Comparison of ENCODE assay signal across 8 mouse cellular contexts in the genomic region with DNA sequence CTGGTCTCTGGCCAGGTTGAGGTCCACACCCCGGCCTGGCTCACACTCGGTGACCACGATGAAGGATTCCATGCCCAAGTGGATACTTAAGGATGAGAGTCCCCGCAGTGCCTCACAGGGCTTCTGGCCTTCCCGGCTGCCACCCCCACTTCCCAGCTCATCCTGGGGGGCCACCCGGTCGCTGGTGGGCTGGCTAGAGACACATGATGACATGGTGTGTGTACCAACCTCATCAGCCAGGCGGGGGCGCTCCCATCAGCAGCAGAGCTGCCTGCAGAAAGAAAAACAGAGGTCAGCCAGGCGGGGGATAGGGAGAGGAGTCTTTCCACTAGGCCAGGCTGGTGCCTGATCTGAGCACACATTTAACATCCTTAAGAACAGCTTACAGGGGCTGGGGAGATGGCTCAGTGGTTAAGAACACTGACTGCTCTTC. TPM values are rescaled to one million over a fixed set of nuclear protein-coding genes. Genes with fewer than 3 reads are reported as not detected.
A peak's percentile ranks its signal among the peaks of the same experiment; 100 is the strongest.
DNase-seq lines count a peak whose midpoint lies in the region; ATAC-seq lines count a peak whose summit lies in the region.

No protein-coding gene starts in this region.

- peaks cover 15% of the 10 kb centered on the region for H3K36me3 ChIP-seq in midbrain, embryonic 14.5 days (ENCODE audit: control insufficient read depth, insufficient read depth, low read length)
- H3K36me3 ChIP-seq in midbrain, embryonic 15.5 days (replicated peaks), result peaks cover 10% of the 10 kb centered on the region; the same call in 1 of the 2 replicates
- peaks cover 31% of the 10 kb centered on the region for H3K36me3 ChIP-seq in embryonic facial prominence, embryonic 13.5 days
- H3K36me3 ChIP-seq in liver, embryonic 13.5 days, result peaks cover 14% of the 10 kb centered on the region; the same call in 1 of the 2 replicates

- H3K27me3 ChIP-seq in midbrain, embryonic 14.5 days (ENCODE audit: control insufficient read depth, insufficient read depth, low read length), result no peaks in the 10 kb centered on the region
- H3K27me3 ChIP-seq in midbrain, embryonic 15.5 days (replicated peaks), result no peaks in the 10 kb centered on the region
- H3K27me3 ChIP-seq in embryonic facial prominence, embryonic 13.5 days, result no peaks in the 10 kb centered on the region
- H3K27me3 ChIP-seq in liver, embryonic 13.5 days, result no peaks in the 10 kb centered on the region

- no peak for ATAC-seq in CD4-positive, CD25-positive, alpha-beta regulatory T cell, adult 4 months
- ATAC-seq in midbrain, embryonic 14.5 days (ENCODE audit: low FRiP score, low TSS enrichment), result no peak
- ATAC-seq in midbrain, embryonic 15.5 days (replicated peaks), result no peak
- ATAC-seq in embryonic facial prominence, embryonic 13.5 days (ENCODE audit: insufficient number of reproducible peaks, insufficient read depth, low FRiP score, low TSS enrichment, low read depth), result no peak
- ATAC-seq in liver, embryonic 13.5 days (ENCODE audit: low read depth), result no peak
- ATAC-seq in frontal cortex, adult (ENCODE audit: low TSS enrichment), result no peak

- 51% methylated on average over 10 of the region's 10 CpGs for WGBS in midbrain, embryonic 14.5 days
- 54% methylated on average over 10 of the region's 10 CpGs for WGBS in midbrain, embryonic 15.5 days
- 53% methylated on average over 10 of the region's 10 CpGs for WGBS in embryonic facial prominence, embryonic 13.5 days
- WGBS in liver, embryonic 13.5 days (ENCODE audit: insufficient replicate concordance), result 68% methylated on average over 10 of the region's 10 CpGs

- H3K27ac ChIP-seq in midbrain, embryonic 14.5 days (replicated peaks; ENCODE audit: low read depth, low read length), result no peak overlapping the region
- H3K27ac ChIP-seq in midbrain, embryonic 15.5 days, result no peak overlapping the region
- H3K27ac ChIP-seq in embryonic facial prominence, embryonic 13.5 days, result 0 out of 2 replicates have a peak overlapping the region, but pooled peaks have one; percentile 11
- H3K27ac ChIP-seq in liver, embryonic 13.5 days, result no peak overlapping the region

- no peaks in the 10 kb centered on the region for H3K4me1 ChIP-seq in midbrain, embryonic 14.5 days (ENCODE audit: control insufficient read depth, insufficient read depth, low read length)
- no peaks in the 10 kb centered on the region for H3K4me1 ChIP-seq in midbrain, embryonic 15.5 days
- H3K4me1 ChIP-seq in embryonic facial prominence, embryonic 13.5 days, result no peaks in the 10 kb centered on the region
- H3K4me1 ChIP-seq in liver, embryonic 13.5 days (replicated peaks), result peaks cover 57% of the 10 kb centered on the region

- H3K4me2 ChIP-seq in midbrain, embryonic 14.5 days (ENCODE audit: low read length), result no peak overlapping the region
- H3K4me2 ChIP-seq in midbrain, embryonic 15.5 days, result no peak overlapping the region
- no peak overlapping the region for H3K4me2 ChIP-seq in embryonic facial prominence, embryonic 13.5 days
- H3K4me2 ChIP-seq in liver, embryonic 13.5 days, result no peak overlapping the region

- H3K9ac ChIP-seq in midbrain, embryonic 14.5 days (replicated peaks; ENCODE audit: low read length), result no peak overlapping the region
- no peak overlapping the region for H3K9ac ChIP-seq in midbrain, embryonic 15.5 days
- no peak overlapping the region for H3K9ac ChIP-seq in embryonic facial prominence, embryonic 13.5 days
- H3K9ac ChIP-seq in liver, embryonic 13.5 days, result no peak overlapping the region

- H3K9me3 ChIP-seq in midbrain, embryonic 14.5 days (ENCODE audit: control insufficient read depth, low read length), result no peaks in the 10 kb centered on the region
- H3K9me3 ChIP-seq in midbrain, embryonic 15.5 days, result no peaks in the 10 kb centered on the region
- H3K9me3 ChIP-seq in embryonic facial prominence, embryonic 13.5 days, result no peaks in the 10 kb centered on the region
- no peaks in the 10 kb centered on the region for H3K9me3 ChIP-seq in liver, embryonic 13.5 days (replicated peaks)

- no peak overlapping the region for H3K4me3 ChIP-seq in midbrain, embryonic 14.5 days (replicated peaks; ENCODE audit: low read depth, low read length)
- no peak overlapping the region for H3K4me3 ChIP-seq in midbrain, embryonic 15.5 days
- no peak overlapping the region for H3K4me3 ChIP-seq in embryonic facial prominence, embryonic 13.5 days
- H3K4me3 ChIP-seq in liver, embryonic 13.5 days (replicated peaks), result no peak overlapping the region

- DNase-seq in CD4-positive, CD25-positive, alpha-beta regulatory T cell, adult 2 months (ENCODE audit: low read depth, low spot score), result peak; percentile 24
- peak; percentile 34 for DNase-seq in midbrain, embryonic 14.5 days
- peak; percentile 26 for DNase-seq in liver, embryonic 13.5 days
- DNase-seq in embryo, embryonic 11 days, result no peak

RNA-seq across cellular contexts. Expression of gene Camkk2, which starts 15.2 kb away (rescaled TPM):
- polyA plus RNA-seq in CD4-positive, CD25-positive, alpha-beta regulatory T cell, adult 4 months (2017; shearing (Covaris generic)), result 1 to 10 TPM; 2.8 to 2.9 TPM
- polyA plus RNA-seq in midbrain, embryonic 14.5 days (2014; fragmentation: Nextera tagmentation; extraction: Ambion mirVana), result 46.0 and 51.7 TPM in 2 replicates
- 66.1 and 69.4 TPM in 2 replicates for polyA plus RNA-seq in midbrain, embryonic 15.5 days (2015; fragmentation: Nextera tagmentation; extraction: Ambion mirVana)
- polyA plus RNA-seq in embryonic facial prominence, embryonic 13.5 days (2015; fragmentation: Nextera tagmentation; extraction: Ambion mirVana), result 39.9 and 47.3 TPM in 2 replicates
- 9.6 and 11.5 TPM in 2 replicates for polyA plus RNA-seq in liver, embryonic 13.5 days (2015; fragmentation: Nextera tagmentation; extraction: Ambion mirVana)

RNA-seq across cellular contexts. Expression of gene P2rx4, which starts 56.7 kb away (rescaled TPM):
- polyA plus RNA-seq in CD4-positive, CD25-positive, alpha-beta regulatory T cell, adult 4 months (2017; shearing (Covaris generic)), result 10 to 100 TPM; 41.2 to 68.7 TPM
- polyA plus RNA-seq in midbrain, embryonic 14.5 days (2014; fragmentation: Nextera tagmentation; extraction: Ambion mirVana), result 10.7 and 13.6 TPM in 2 replicates
- 14.5 and 14.7 TPM in 2 replicates for polyA plus RNA-seq in midbrain, embryonic 15.5 days (2015; fragmentation: Nextera tagmentation; extraction: Ambion mirVana)
- polyA plus RNA-seq in embryonic facial prominence, embryonic 13.5 days (2015; fragmentation: Nextera tagmentation; extraction: Ambion mirVana), result 13.2 and 16.9 TPM in 2 replicates
- 29.0 and 33.0 TPM in 2 replicates for polyA plus RNA-seq in liver, embryonic 13.5 days (2015; fragmentation: Nextera tagmentation; extraction: Ambion mirVana)

RNA-seq across cellular contexts. Expression of gene Anapc5, which starts 57.1 kb away (rescaled TPM):
- 100 to 1,000 TPM; 107 to 151 TPM for polyA plus RNA-seq in CD4-positive, CD25-positive, alpha-beta regulatory T cell, adult 4 months (2017; shearing (Covaris generic))
- 445 and 535 TPM in 2 replicates for polyA plus RNA-seq in midbrain, embryonic 14.5 days (2014; fragmentation: Nextera tagmentation; extraction: Ambion mirVana)
- polyA plus RNA-seq in midbrain, embryonic 15.5 days (2015; fragmentation: Nextera tagmentation; extraction: Ambion mirVana), result 531 and 544 TPM in 2 replicates
- 437 and 454 TPM in 2 replicates for polyA plus RNA-seq in embryonic facial prominence, embryonic 13.5 days (2015; fragmentation: Nextera tagmentation; extraction: Ambion mirVana)
- polyA plus RNA-seq in liver, embryonic 13.5 days (2015; fragmentation: Nextera tagmentation; extraction: Ambion mirVana), result 258 and 301 TPM in 2 replicates
